Mouse (Mus musculus) left cerebral cortex, adult 11 months (tissue): ENCODE results near the gene Ldlr.
"Not testable (repeated sequence)": the region's sequence is repeated elsewhere in the genome, so short reads cannot be mapped to it uniquely, and the experiment has no call there.

ENCODE experiments used
- DNase-seq: peaks from one replicate; pipeline ENCODE4 v3.0.0; 2022; ENCODE audit warnings: low spot score

Gene Ldlr

GRCm38 (mm10) chr9:21723377-21724146 lies at the start of gene Ldlr:
TSS of gene Ldlr (plus strand) at chr9:21723483.
- peak; percentile 70 for DNase-seq

- DNase-seq, result no peak
These were observed 45.6 kb upstream of the Ldlr start for GRCm38 (mm10) chr9:21677706-21678105.

DNA sequence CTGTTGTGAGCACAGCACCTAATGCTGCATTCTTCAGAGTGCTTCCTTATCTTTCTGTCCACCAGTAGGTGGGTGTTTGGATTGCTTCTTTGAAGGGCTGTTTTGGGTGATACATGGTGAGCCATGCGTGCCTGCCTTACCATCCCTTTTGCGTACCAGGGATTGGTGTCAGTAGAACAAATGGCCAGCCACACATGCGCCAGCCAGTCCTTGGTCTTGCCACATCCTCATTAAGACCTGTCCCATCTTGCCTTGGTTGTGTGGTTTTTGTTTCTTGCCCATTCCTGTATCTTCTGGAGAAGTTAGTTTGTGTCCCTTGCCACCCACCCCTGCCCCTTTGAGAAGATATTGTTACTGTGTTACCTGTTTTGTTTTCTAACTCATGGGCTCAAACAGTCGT lies 42.8 kb upstream of the Ldlr start:
- DNase-seq, result no peak

- no peak for DNase-seq
These were observed 40.5 kb upstream of the Ldlr start for GRCm38 (mm10) chr9:21682827-21683226.

GRCm38 (mm10) chr9:21683897-21684296 lies 39.4 kb upstream of the Ldlr start:
- no peak for DNase-seq

DNA sequence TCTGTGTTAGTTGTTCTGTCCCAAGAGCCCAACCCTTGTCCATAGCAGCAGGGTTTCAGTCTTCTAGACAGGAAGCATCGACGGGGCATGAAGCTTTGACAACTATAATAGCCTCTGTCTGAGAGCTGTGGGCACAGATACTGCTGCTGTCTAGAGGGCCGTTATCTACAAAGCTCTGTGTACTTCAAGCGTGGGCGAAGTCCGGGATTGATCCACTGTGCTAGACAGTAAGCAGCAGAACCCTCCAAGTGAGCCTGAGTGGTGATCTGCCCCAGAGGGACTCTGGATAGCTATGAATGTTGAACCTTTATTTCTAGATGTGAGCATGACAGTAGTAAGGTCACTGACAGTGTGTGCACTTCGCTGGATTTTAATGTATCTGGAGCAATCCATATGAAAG lies 34.7 kb upstream of the Ldlr start:
- no peak for DNase-seq

DNA sequence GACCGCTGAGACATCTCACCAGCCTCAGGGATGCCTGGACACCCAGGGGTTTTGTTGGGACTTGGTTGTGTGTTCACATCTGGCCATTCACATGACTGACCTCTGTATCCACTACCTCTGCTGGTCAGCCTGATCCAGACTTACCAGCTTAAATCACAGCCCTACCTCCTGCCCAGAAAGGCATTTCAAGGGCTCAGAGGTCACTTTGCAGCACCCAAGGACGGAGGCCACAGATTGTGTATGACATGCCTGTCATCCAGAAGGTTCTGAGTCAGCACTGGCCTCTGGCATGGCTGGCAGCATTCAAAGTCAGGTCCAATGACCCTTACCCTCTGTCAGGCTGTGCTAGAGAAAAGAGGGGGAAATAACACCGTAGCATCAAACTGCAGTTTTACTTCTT lies 33.3 kb upstream of the Ldlr start:
- DNase-seq, result no peak

DNA sequence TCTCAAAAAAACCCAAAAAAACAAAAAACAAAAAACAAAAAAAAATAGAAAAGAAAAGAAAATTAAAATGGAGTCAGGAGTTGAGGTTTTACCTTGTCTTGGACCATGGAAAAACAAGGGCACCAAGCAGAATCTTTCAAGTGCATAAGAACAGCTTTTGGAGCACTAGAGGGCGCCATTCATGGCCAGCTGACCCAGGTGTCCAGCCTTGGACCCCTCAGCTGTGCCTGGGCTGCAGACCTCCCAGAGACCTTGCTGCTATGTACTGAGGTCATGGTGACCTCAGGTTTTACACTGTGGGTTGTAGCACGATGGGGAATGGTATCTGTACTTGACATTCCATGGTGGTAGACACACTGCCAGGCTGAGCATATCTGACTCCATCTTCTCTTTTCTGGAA lies 31.4 kb upstream of the Ldlr start:
- DNase-seq, result no peak

- DNase-seq, result no peak
These were observed 30.8 kb upstream of the Ldlr start for GRCm38 (mm10) chr9:21692491-21692890.

- DNase-seq, result no peak
These were observed 29.2 kb upstream of the Ldlr start for GRCm38 (mm10) chr9:21694071-21694470.

DNA sequence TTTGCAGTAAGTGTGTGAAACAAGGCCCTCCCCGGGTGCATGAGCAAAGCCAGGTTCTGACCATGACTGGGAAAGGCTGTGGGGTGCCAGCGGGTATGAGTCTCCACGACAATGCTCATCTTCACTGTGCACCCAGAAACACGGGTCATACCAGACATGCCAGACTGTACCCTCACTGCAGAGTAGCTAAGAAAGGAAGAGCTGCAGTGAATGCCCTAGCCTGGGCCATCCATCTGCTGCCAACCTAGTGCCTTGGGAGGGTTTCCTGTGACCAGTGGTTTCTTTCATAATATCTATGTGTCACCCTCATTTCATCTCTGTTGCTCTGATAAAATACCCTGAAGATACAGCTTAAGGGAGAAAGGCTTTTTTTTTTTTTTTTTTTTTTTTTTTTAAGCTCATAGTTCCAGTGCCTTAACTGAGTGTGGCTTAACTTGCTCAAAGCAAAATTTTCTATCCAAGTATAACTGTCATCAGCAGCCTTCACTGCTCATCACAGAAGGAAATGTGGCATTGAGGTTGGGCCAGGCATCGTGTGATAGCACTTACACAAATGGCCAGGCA lies 28.0 kb upstream of the Ldlr start:
- DNase-seq, result no peak

DNA sequence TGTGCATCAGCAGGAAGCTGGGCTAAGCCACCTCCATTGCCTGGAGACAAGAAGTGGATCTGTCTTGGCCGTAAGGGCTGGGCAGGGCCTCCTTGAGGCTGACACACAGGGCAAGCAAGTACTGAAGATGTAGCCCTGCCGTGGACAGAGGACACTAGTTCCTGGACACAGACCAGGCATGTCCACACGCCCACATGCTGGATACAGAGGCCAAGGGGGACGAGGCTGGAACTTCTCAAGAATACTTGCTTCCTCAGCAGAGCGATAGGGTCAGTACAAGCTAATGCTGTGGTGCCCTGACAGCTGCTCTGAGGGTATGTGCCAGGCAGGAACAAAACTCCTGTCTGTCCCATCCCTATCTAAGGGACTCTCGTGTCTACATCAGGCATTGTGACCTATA lies 26.2 kb upstream of the Ldlr start:
- no peak for DNase-seq

- not testable (repeated sequence) for DNase-seq
These were observed 24.0 kb upstream of the Ldlr start for GRCm38 (mm10) chr9:21699280-21699679.

- DNase-seq, result no peak
These were observed 22.2 kb upstream of the Ldlr start for GRCm38 (mm10) chr9:21701091-21701490.

- no peak for DNase-seq
These were observed 19.8 kb upstream of the Ldlr start for GRCm38 (mm10) chr9:21703494-21703893.

DNA sequence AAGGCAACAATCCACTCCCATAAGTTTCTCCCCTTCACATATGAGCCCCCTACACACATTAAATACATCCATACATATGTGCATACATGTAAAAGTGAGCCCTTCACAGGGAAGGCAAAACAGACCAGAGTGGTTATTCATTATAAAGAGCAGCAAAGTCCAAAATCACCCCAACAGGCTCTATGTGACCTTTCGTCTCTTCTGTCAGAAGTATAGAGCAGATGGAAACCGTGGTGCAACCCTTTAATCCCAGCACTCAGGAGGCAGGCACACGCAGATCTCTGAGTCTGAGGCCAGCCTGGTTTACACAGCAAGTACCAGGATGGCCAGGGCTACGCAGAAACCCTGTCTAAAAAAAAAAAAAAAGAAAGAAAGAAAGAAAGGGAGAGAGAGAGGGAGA lies 17.2 kb upstream of the Ldlr start:
- no peak for DNase-seq

DNA sequence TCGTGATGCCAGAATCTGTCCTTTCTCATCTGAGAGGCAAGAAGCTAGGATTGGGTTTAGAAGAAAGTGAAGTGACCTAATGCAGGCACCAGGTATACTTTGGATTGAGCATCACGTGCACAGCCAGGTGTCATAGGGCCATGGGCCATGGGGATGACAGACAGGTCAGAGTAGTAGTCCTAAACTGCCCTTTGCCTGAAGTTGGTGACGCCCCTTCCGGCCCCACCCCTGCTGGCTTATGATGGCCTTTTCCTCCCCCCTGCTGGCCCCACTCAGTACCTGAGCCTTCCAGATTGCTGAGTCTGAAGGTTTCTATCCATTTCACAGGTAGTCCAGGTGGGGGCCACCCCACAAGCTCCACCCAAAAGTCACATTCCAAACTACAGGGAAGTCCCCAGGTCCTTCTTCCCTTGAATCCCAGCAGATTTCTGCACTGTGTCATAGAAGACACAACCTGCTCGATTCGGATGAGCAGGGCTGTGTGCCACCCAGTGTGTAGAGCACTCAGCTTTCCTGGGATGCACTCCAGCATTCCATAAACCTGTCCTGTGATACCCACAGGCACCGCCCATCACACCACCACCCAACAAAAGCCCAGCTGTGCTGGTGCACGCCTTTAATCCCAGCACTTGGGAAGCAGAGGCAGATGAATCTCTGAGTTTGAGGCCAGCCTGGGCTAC lies 16.6 kb upstream of the Ldlr start:
- no peak for DNase-seq

- no peak for DNase-seq
These were observed 13.9 kb upstream of the Ldlr start for GRCm38 (mm10) chr9:21709340-21709739.

GRCm38 (mm10) chr9:21715298-21715697 lies 8.0 kb upstream of the Ldlr start:
- DNase-seq, result no peak

GRCm38 (mm10) chr9:21717015-21717414 lies 6.3 kb upstream of the Ldlr start:
- DNase-seq, result no peak

- DNase-seq, result no peak
These were observed 2.2 kb upstream of the Ldlr start for GRCm38 (mm10) chr9:21721036-21721435.

DNA sequence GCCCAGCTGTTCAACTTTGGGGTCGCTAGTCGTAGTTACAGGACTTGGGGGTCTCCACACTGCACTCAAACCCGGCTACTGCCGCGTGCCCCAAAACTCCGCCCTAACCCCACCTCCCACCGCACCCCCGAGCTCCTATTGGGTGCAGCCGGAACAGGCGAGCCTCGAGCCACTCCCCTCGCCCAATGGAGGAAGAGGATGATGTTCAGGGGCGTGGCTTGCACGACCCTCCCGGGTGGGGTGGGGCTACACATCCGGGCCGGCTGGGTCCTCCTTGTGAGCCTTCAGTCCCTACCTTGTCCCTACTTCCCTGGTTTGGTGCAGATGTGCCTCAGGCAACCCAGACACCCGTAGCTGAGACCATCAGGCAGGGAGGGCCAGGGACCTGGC lies 859 bp downstream of the Ldlr start:
- DNase-seq, result peak; percentile 87
